Mouse (Mus musculus) MEL (cell line): Measurements from ENCODE around the gene Klk13. TPM values are rescaled to one million over a fixed set of nuclear protein-coding genes. Genes with fewer than 3 reads are reported as not detected.

Experiments
- DNase-seq: peaks from one replicate; pipeline ENCODE4 v3.0.0; 2011; ENCODE audit warnings: low read depth, low spot score
- H3K27ac ChIP-seq: 2 replicates; pipeline ENCODE4 v1.5.1; 2012; ENCODE audit warnings: low read depth, mild to moderate bottlenecking, control low read depth, low read length, moderate library complexity; ENCODE audit not compliant: control insufficient read depth
- H3K27me3 ChIP-seq, 2 experiments: fragments of 150-350 bp in 1 of 2; sonication (generic) in 1 of 2; 2 replicates each; pipeline ENCODE4 v1.6.1; 2012; ENCODE audit warnings: low read length in 2 of 2, mild to moderate bottlenecking in 2 of 2, improper control_type of control experiment in 1 of 2, moderate library complexity in 1 of 2; ENCODE audit not compliant: insufficient read depth in 2 of 2, control insufficient read depth in 1 of 2
- H3K36me3 ChIP-seq, 2 experiments: 2 replicates each; pipeline ENCODE4 v1.6.1; 2012 to 2014; ENCODE audit warnings: low read length in 2 of 2, improper control_type of control experiment in 1 of 2, inconsistent platforms in 1 of 2, mild to moderate bottlenecking in 1 of 2; ENCODE audit not compliant: insufficient read depth in 2 of 2, control insufficient read depth in 1 of 2
- H3K4me1 ChIP-seq, 2 experiments: fragments of 150-350 bp in 1 of 2; sonication (generic) in 1 of 2; 2 replicates each; pipeline ENCODE4 v1.6.1; 2012; ENCODE audit warnings: low read length in 2 of 2, improper control_type of control experiment in 1 of 2, mild to moderate bottlenecking in 1 of 2; ENCODE audit not compliant: insufficient read depth in 2 of 2, control insufficient read depth in 1 of 2
- H3K4me3 ChIP-seq, 2 experiments: fragments of 150-350 bp in 1 of 2; sonication (generic) in 1 of 2; 2 replicates each; pipeline ENCODE4 v1.5.1; 2012; ENCODE audit warnings: low read depth in 2 of 2, low read length in 2 of 2, mild to moderate bottlenecking in 2 of 2, moderate library complexity in 2 of 2, control low read depth in 1 of 2, improper control_type of control experiment in 1 of 2; ENCODE audit not compliant: control insufficient read depth in 1 of 2, insufficient read depth in 1 of 2
- H3K79me2 ChIP-seq: 2 replicates; pipeline ENCODE4 v1.6.1; 2012; ENCODE audit warnings: mild to moderate bottlenecking, low read length, moderate library complexity; ENCODE audit not compliant: control insufficient read depth, poor library complexity, insufficient read depth
- H3K9ac ChIP-seq: 2 replicates; pipeline ENCODE4 v1.6.1; 2012; ENCODE audit warnings: low read depth, mild to moderate bottlenecking, control low read depth, low read length, moderate library complexity; ENCODE audit not compliant: control insufficient read depth, poor library complexity, severe bottlenecking
- H3K9me3 ChIP-seq: fragments of 150-350 bp; sonication (generic); replicated peaks from 2 replicates; pipeline ENCODE4 v1.6.1; 2012; ENCODE audit warnings: mild to moderate bottlenecking, low read length, improper control_type of control experiment, moderate library complexity; ENCODE audit not compliant: insufficient read depth
- CHD1 ChIP-seq: IDR thresholded peaks from 2 replicates; pipeline ENCODE4 v1.6.1; 2012; ENCODE audit warnings: low read depth, mild to moderate bottlenecking, inconsistent platforms, low read length, improper control_type of control experiment
- CHD2 ChIP-seq: IDR thresholded peaks from 2 replicates; pipeline ENCODE4 v1.6.1; 2011; ENCODE audit warnings: low read length, improper control_type of control experiment
- E2F4 ChIP-seq: IDR thresholded peaks from 2 replicates; pipeline ENCODE4 v1.6.1; 2011; ENCODE audit warnings: low read depth, low read length, improper control_type of control experiment, borderline replicate concordance
- ELF1 ChIP-seq: IDR thresholded peaks from 2 replicates; pipeline ENCODE4 v1.6.1; 2014; ENCODE audit warnings: low read depth, mild to moderate bottlenecking, inconsistent platforms, low read length, improper control_type of control experiment, moderate library complexity
- EP300 ChIP-seq, 2 experiments: IDR thresholded peaks; 2 replicates each; pipeline ENCODE4 v1.6.1; 2011; ENCODE audit warnings: improper control_type of control experiment in 2 of 2, low read length in 2 of 2, low read depth in 1 of 2, mild to moderate bottlenecking in 1 of 2
- GATA1 ChIP-seq: IDR thresholded peaks from 2 replicates; pipeline ENCODE4 v1.6.1; 2011; ENCODE audit warnings: low read depth, low read length, improper control_type of control experiment
- HCFC1 ChIP-seq: IDR thresholded peaks from 2 replicates; pipeline ENCODE4 v1.6.1; 2012; ENCODE audit warnings: low read depth, mild to moderate bottlenecking, inconsistent platforms, low read length, improper control_type of control experiment, moderate library complexity
- JUND ChIP-seq: IDR thresholded peaks from 2 replicates; pipeline ENCODE4 v1.6.1; 2011; ENCODE audit warnings: low read depth, mild to moderate bottlenecking, improper control_type of control experiment, low read length
- KAT2A ChIP-seq: conservative IDR thresholded peaks from 2 replicates; pipeline ENCODE4 v1.6.1; 2012; ENCODE audit warnings: low read depth, low read length, improper control_type of control experiment, inconsistent platforms
- MAFK ChIP-seq: IDR thresholded peaks from 2 replicates; pipeline ENCODE4 v1.6.1; 2011; ENCODE audit warnings: low read depth, mild to moderate bottlenecking, low read length, improper control_type of control experiment, borderline replicate concordance
- MEF2A ChIP-seq: IDR thresholded peaks from 2 replicates; pipeline ENCODE4 v1.6.1; 2014; ENCODE audit warnings: low read depth, mild to moderate bottlenecking, inconsistent platforms, low read length, improper control_type of control experiment; ENCODE audit not compliant: poor library complexity, insufficient replicate concordance, severe bottlenecking; ENCODE audit errors: extremely low read depth
- MXI1 ChIP-seq: IDR thresholded peaks from 2 replicates; pipeline ENCODE4 v1.6.1; 2011; ENCODE audit warnings: mild to moderate bottlenecking, low read depth, low read length, improper control_type of control experiment
- POLR2A ChIP-seq, 2 experiments: IDR thresholded peaks; 2 replicates each; pipeline ENCODE4 v1.6.1; 2011 to 2012; ENCODE audit warnings: low read length in 2 of 2, mild to moderate bottlenecking in 2 of 2, control low read depth in 1 of 2, improper control_type of control experiment in 1 of 2, low read depth in 1 of 2, moderate library complexity in 1 of 2; ENCODE audit not compliant: control insufficient read depth in 1 of 2, insufficient read depth in 1 of 2, poor library complexity in 1 of 2
- RCOR1 ChIP-seq: IDR thresholded peaks from 2 replicates; pipeline ENCODE4 v1.6.1; 2012; ENCODE audit warnings: low read depth, mild to moderate bottlenecking, inconsistent platforms, low read length, improper control_type of control experiment
- SMC3 ChIP-seq: IDR thresholded peaks from 2 replicates; pipeline ENCODE4 v1.6.1; 2011; ENCODE audit warnings: low read depth, low read length, improper control_type of control experiment
- TBP ChIP-seq: IDR thresholded peaks from 2 replicates; pipeline ENCODE4 v1.8.0; 2011; ENCODE audit warnings: low read depth, low read length, improper control_type of control experiment
- TCF12 ChIP-seq: IDR thresholded peaks from 2 replicates; pipeline ENCODE4 v1.6.1; 2014; ENCODE audit warnings: low read depth, mild to moderate bottlenecking, inconsistent platforms, low read length, improper control_type of control experiment, moderate library complexity
- USF1 ChIP-seq: IDR thresholded peaks from 2 replicates; pipeline ENCODE4 v1.6.1; 2014; ENCODE audit warnings: low read depth, mild to moderate bottlenecking, inconsistent platforms, low read length, improper control_type of control experiment, moderate library complexity
- ZKSCAN1 ChIP-seq: IDR thresholded peaks from 2 replicates; pipeline ENCODE4 v1.6.1; 2012; ENCODE audit warnings: low read depth, mild to moderate bottlenecking, inconsistent platforms, low read length, improper control_type of control experiment, moderate library complexity
- ZMIZ1 ChIP-seq: IDR thresholded peaks from 2 replicates; pipeline ENCODE4 v1.6.1; 2012; ENCODE audit warnings: low read depth, mild to moderate bottlenecking, inconsistent platforms, low read length, improper control_type of control experiment, moderate library complexity
- ZNF384 ChIP-seq: IDR thresholded peaks from 2 replicates; pipeline ENCODE4 v1.6.1; 2012; ENCODE audit warnings: low read depth, mild to moderate bottlenecking, inconsistent platforms, low read length, improper control_type of control experiment
- polyA plus RNA-seq, 2 experiments: library from polyadenylated mRNA; stranded (reverse) in 1 of 2; unstranded in 1 of 2; fragments of >175 nt in 1 of 2; fragments of >200 nt in 1 of 2; gene quantifications; 2 replicates each; pipeline versions ENCODE4 v1.2.1 to v1.2.4; 2012; ENCODE audit warnings: low replicate concordance in 2 of 2, low read depth in 1 of 2; ENCODE audit not compliant: insufficient read length in 2 of 2, insufficient read depth in 1 of 2, missing spikeins in 1 of 2
- total RNA-seq: library from RNA; depleted of rRNA; stranded (reverse); fragments of 300-350 nt; gene quantifications from 2 replicates; pipeline ENCODE4 v1.2.3, GENCODE M21; 2012

The Klk13 gene
- total and polyA plus RNA-seq, 3 experiments = not detected

DNA sequence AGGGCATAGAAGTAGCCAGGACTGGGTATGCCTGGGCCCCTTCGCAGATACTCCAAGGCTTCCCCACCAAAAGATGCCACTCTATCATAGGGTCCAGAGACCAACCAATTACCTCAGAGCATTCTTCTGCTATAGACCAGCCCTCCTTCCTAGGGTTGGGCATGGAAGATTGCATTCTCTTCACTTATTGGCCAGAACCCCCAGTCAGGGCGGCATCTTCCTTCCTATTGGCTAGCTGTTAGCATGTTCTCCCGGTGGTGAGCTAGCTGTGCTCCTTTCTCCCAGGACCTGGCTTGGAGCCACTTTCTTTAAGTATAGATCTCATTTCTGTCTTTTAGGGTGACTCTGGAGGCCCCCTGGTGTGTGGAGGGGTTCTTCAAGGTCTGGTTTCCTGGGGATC is 60.5 kb downstream of the Klk13 start (continued):
- TF ChIP-seq HCFC1 = no peak

GRCm38 (mm10) chr7:43774364-43774763 is 62.0 kb downstream of the Klk13 start, which contains the start of gene Klk11:
Gene Klk11 (plus strand): TSS chr7:43774604.
- Histone ChIP-seq H3K36me3 (no peaks in the 10 kb centered on the region), H3K27ac (no peak within 1 kb of the TSS), H3K79me2 (no peaks in the 10 kb centered on the region), H3K4me3 (no peak within 1 kb of the TSS), H3K4me1 (no peaks in the 10 kb centered on the region), H3K9me3 (no peaks in the 10 kb centered on the region), H3K27me3 (no peaks in the 10 kb centered on the region), H3K9ac (no peak within 1 kb of the TSS)
- no peak for DNase-seq
- TF ChIP-seq GATA1 (no peak), MEF2A (no peak), EP300 (IDR thresholded peaks at IDR 0.05; ENCODE audit: low read depth in 1 of 2, low read length in 2 of 2) (no peak), POLR2A (IDR thresholded peaks at IDR 0.05; ENCODE audit: control insufficient read depth in 1 of 2, insufficient read depth in 1 of 2, low read depth in 1 of 2, low read length in 2 of 2, poor library complexity in 1 of 2) (no peak), CHD2 (no peak), JUND (no peak), TCF12 (no peak), USF1 (no peak), TBP (no peak), MXI1 (no peak), E2F4 (no peak), CHD1 (no peak), MAFK (no peak), ZKSCAN1 (no peak), ZMIZ1 (no peak), KAT2A (no peak)

DNA sequence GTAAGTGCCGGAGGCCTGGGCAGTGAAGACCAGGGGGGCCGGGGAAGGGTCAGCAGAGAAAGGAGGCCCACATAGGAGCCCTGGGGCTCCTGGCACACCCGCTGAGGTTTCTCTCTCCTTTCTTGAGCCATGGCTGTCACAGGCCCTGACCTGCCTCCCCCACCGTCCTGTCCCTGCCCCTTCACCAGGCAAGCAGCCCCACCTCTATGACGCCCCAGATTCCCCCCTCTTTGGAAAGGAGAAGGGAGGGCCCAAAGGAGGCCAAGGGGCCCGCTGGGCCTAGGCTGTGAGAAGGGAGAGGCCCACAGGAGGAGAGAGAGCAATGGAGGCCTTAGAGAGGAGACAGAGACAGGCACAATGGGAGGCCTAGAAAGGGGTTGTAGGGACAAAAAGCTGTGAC is 62.4 kb downstream of the Klk13 start:
- no peaks in the 10 kb centered on the region for H3K79me2 ChIP-seq
- H3K36me3 ChIP-seq = no peaks in the 10 kb centered on the region
- no peak overlapping the region for H3K9ac ChIP-seq
- no peak for TF ChIP-seq RCOR1
- TF ChIP-seq ZKSCAN1 = no peak
- no peak for TF ChIP-seq JUND
- TF ChIP-seq E2F4 = no peak
- no peak for TF ChIP-seq SMC3
- no peak for TF ChIP-seq ELF1
- TF ChIP-seq ZNF384 = no peak
- no peak for TF ChIP-seq KAT2A
- H3K27me3 ChIP-seq = no peaks in the 10 kb centered on the region
- H3K27ac ChIP-seq = no peak overlapping the region
- no peaks in the 10 kb centered on the region for H3K9me3 ChIP-seq
- DNase-seq = no peak
- H3K4me3 ChIP-seq = no peak overlapping the region
- H3K4me1 ChIP-seq = no peaks in the 10 kb centered on the region
